Mouse (Mus musculus) bone marrow, adult 2 months (tissue): ENCODE measurements around the gene Iqch.
A peak's percentile ranks its signal among the peaks of the same experiment; 100 is the strongest.

Source experiments
- CTCF ChIP-seq: fragments of 200-500 bp; IDR thresholded peaks from 2 replicates; pipeline ENCODE4 v1.5.1; 2011; ENCODE audit warnings: low read length, control low read depth; ENCODE audit not compliant: control insufficient read depth, insufficient read depth
- POLR2A ChIP-seq: fragments of 200-500 bp; IDR thresholded peaks from 2 replicates; pipeline ENCODE4 v1.6.1; 2011; ENCODE audit warnings: low read depth, mild to moderate bottlenecking, control low read depth, low read length, borderline replicate concordance; ENCODE audit not compliant: control insufficient read depth

DNA sequence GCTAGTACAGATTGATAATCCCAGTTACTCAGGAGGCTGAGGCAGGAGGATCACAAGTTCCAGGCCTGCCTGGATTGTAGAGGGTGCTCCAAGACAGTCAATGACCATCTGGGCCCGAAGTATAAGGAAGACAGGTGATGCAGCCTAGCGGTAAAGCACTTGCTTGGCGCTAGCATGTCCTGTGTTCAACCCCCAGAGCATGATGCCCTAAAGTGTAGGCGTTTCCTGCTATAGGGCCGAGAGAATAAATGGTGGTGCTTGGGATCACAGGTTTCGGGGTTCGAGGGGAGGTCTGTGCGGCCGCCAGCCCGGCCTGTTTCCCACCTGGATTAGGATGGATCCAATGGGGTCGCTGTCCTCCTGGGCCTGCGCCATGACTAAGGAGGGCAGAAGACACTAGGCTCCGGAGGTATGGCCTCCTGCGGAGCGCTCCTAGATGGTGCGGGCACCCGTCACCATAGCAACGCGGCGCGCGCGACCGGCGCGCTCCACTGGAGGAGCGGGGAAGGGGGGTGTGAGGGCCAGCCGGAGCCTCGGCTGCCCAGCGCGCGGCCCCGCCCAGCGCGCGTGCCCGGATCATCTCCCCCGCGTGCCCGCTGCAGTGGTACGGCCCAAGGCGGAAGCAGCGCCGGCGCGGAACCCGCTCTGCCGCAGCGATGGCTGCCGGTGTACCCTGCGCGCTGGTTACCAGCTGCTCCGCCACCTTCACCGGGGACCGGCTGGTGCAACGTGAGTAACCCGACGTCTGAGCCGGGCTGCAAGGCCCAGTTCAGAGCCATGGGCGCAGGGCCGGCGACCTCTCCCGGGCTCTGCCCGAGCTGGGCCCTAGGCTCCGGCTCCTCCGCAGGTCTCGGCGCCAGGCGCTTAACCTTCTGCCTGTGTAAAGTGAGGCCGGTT is at the start of gene Iqch, which contains the start of gene Aagab:
- peak; percentile 94 for TF ChIP-seq POLR2A
- 0 out of 2 replicates have a peak, but pooled peaks have one; percentile 9 for TF ChIP-seq CTCF
